Mouse (Mus musculus): ENCODE data around the gene Cdkal1. TPM values are rescaled to one million over a fixed set of nuclear protein-coding genes. Genes with fewer than 3 reads are reported as not detected.

The Cdkal1 gene
- polyA plus RNA-seq, 1 experiment: 5.1 TPM

DNA sequence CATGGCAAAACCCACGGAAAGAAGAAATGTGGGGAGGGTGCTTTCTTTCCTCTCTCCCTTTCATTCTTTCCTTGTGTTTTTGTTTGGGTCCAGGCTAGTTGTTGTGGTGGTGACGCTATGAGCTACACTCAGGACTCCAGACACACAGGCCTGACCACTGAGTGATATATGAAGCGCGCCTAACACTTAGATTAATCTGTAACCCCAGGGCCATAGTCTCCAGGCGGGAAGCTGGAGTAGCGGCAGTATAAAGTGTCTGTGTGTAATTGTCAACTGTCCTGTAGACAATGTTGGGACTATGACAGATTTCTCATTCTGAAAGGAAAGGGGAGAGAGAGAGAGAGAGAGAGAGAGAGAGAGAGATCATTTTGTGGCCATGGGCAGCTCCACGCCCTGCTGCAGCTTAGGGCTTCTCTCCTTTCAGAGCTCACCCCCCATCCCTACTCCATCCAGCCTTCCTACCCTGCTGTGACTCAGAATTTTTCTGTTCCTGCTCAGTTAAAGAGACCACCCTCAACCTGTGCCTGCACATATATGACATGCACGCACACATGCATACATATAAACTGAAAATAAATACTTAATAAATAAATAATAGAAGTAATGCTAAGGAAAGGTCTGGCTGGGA lies 79.8 kb downstream of the Cdkal1 start:
- H3K79me2 ChIP-seq (ENCODE audit: control insufficient read depth, insufficient read depth): no peaks in the 10 kb centered on the region
- no peak for TF ChIP-seq MAX (IDR thresholded peaks at IDR 0.05)
- TF ChIP-seq CEBPB (IDR thresholded peaks at IDR 0.05; ENCODE audit: low read depth): no peak
- TF ChIP-seq MYOG (IDR thresholded peaks at IDR 0.05; ENCODE audit: control insufficient read depth, extremely low read depth, insufficient read length): no peak
- no peak for TF ChIP-seq MYOD1 (IDR thresholded peaks at IDR 0.05; ENCODE audit: control insufficient read depth, insufficient read length, low read depth)
- TF ChIP-seq CTCF (IDR thresholded peaks at IDR 0.05; ENCODE audit: control insufficient read depth, insufficient read depth, insufficient read length): no peak
- no peak for TF ChIP-seq USF1 (IDR thresholded peaks at IDR 0.05; ENCODE audit: low read depth)
- TF ChIP-seq FOSL1 (IDR thresholded peaks at IDR 0.05; ENCODE audit: insufficient read depth, low read length, poor library complexity, severe bottlenecking): no peak
- no peaks in the 10 kb centered on the region for H3K36me3 ChIP-seq (ENCODE audit: control insufficient read depth, insufficient read depth)
- no peak overlapping the region for H3ac ChIP-seq (ENCODE audit: control insufficient read depth, insufficient read length, low read depth)
- no peaks in the 10 kb centered on the region for H3K79me3 ChIP-seq (ENCODE audit: low read depth)
- H3K4me3 ChIP-seq (ENCODE audit: insufficient read depth, poor library complexity, severe bottlenecking): no peak overlapping the region
- no peaks in the 10 kb centered on the region for H3K27me3 ChIP-seq (ENCODE audit: control insufficient read depth, insufficient read depth, insufficient read length)

DNA sequence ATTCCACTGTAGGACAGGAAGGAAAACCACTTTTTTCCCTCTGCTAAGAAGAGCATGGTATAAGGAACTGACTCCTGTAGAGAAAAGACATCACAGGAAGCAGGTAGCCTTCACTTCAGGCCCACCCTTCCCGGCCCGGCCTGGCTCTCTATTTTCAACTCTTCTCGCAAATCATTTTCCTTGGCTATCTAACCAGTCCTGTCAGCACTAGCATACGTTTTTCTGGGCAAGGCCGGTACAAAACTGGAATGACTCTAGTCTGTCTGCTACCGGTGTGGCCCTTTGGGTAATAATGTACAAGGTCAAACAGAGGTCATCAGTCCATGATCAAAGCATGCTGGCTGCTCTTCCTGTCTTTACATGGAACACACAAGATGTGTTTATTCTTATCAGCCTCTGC lies 81.9 kb downstream of the Cdkal1 start:
- Histone ChIP-seq H3ac (ENCODE audit: control insufficient read depth, insufficient read length, low read depth) (no peak overlapping the region), H3K79me2 (ENCODE audit: control insufficient read depth, insufficient read depth) (no peaks in the 10 kb centered on the region), H3K27me3 (ENCODE audit: control insufficient read depth, insufficient read depth, insufficient read length) (no peaks in the 10 kb centered on the region), H3K4me3 (ENCODE audit: insufficient read depth, poor library complexity, severe bottlenecking) (no peak overlapping the region), H3K79me3 (ENCODE audit: low read depth) (no peaks in the 10 kb centered on the region), H3K36me3 (ENCODE audit: control insufficient read depth, insufficient read depth) (no peaks in the 10 kb centered on the region)
- TF ChIP-seq MYOG (IDR thresholded peaks at IDR 0.05; ENCODE audit: control insufficient read depth, extremely low read depth, insufficient read length): no peak
- no peak for TF ChIP-seq CEBPB (IDR thresholded peaks at IDR 0.05; ENCODE audit: low read depth)
- no peak for TF ChIP-seq MYOD1 (IDR thresholded peaks at IDR 0.05; ENCODE audit: control insufficient read depth, insufficient read length, low read depth)
- no peak for TF ChIP-seq MAX (IDR thresholded peaks at IDR 0.05)
- no peak for TF ChIP-seq CTCF (IDR thresholded peaks at IDR 0.05; ENCODE audit: control insufficient read depth, insufficient read depth, insufficient read length)
- no peak for TF ChIP-seq USF1 (IDR thresholded peaks at IDR 0.05; ENCODE audit: low read depth)
- no peak for TF ChIP-seq FOSL1 (IDR thresholded peaks at IDR 0.05; ENCODE audit: insufficient read depth, low read length, poor library complexity, severe bottlenecking)

DNA sequence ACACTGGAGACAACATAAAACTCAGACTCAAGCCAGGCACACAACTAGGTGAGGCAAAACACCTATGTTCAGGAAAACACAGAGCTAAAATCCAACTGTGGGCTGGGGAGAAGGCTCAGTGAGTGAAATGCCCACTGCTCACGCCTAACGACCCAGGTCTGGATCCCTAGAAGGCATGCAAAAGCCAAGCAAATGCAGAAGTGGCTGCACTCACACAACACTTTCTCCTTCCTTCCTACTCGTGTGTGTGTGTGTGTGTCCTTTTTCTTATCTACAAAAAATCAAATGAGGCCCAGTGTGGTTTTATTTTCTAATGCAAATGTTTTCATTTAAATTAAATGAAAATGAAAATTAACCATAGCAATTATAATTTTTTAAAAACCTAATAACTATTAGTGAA lies 82.5 kb downstream of the Cdkal1 start:
- H3K36me3 ChIP-seq (ENCODE audit: control insufficient read depth, insufficient read depth): no peaks in the 10 kb centered on the region
- no peaks in the 10 kb centered on the region for H3K79me3 ChIP-seq (ENCODE audit: low read depth)
- H3K4me3 ChIP-seq (ENCODE audit: insufficient read depth, poor library complexity, severe bottlenecking): no peak overlapping the region
- H3K79me2 ChIP-seq (ENCODE audit: control insufficient read depth, insufficient read depth): no peaks in the 10 kb centered on the region
- no peak overlapping the region for H3ac ChIP-seq (ENCODE audit: control insufficient read depth, insufficient read length, low read depth)
- H3K27me3 ChIP-seq (ENCODE audit: control insufficient read depth, insufficient read depth, insufficient read length): no peaks in the 10 kb centered on the region
- TF ChIP-seq MYOG (IDR thresholded peaks at IDR 0.05; ENCODE audit: control insufficient read depth, extremely low read depth, insufficient read length) (no peak), CTCF (IDR thresholded peaks at IDR 0.05; ENCODE audit: control insufficient read depth, insufficient read depth, insufficient read length) (no peak), USF1 (IDR thresholded peaks at IDR 0.05; ENCODE audit: low read depth) (no peak), FOSL1 (IDR thresholded peaks at IDR 0.05; ENCODE audit: insufficient read depth, low read length, poor library complexity, severe bottlenecking) (no peak), MYOD1 (IDR thresholded peaks at IDR 0.05; ENCODE audit: control insufficient read depth, insufficient read length, low read depth) (no peak), CEBPB (IDR thresholded peaks at IDR 0.05; ENCODE audit: low read depth) (no peak), MAX (IDR thresholded peaks at IDR 0.05) (no peak)

DNA sequence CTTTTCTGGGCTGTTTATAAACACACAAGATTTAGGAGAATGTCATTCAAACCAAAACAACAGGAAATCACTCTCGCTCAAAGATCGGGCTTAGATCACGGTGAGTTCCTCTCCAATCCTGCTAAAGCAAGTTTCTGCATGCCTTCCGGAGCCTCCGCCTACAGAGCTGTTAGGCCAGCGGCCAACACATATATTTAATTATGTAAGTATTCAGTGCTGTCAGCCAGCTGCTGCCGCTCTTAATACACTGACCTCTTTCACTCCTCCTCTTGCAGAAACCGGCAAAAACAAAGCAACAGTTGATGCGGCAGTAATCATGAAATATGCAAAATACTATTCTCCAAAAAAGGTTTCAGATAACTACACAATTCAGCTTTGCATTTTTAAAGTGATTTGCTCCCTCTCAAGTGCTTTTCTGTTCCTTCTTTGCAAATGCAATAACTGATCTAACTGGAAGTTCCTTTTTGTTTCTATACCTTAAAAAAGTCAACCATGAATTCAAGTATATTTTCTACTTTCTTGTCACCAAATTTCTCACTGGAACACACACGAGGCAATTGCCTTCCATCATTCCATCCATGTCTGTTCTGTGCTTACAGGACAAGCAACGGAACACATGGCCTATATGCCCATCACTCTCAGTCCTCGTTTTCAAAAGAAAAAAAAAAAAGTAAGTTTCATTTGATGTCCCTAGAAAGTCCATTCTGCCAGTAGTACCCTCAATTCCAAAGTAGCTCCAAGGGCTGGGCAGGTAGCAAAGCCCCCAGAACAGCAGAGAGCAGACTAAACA lies 85.6 kb downstream of the Cdkal1 start:
- TF ChIP-seq MYOG (IDR thresholded peaks at IDR 0.05; ENCODE audit: control insufficient read depth, extremely low read depth, insufficient read length) (no peak), MYOD1 (IDR thresholded peaks at IDR 0.05; ENCODE audit: control insufficient read depth, insufficient read length, low read depth) (no peak), FOSL1 (IDR thresholded peaks at IDR 0.05; ENCODE audit: insufficient read depth, low read length, poor library complexity, severe bottlenecking) (no peak), CTCF (IDR thresholded peaks at IDR 0.05; ENCODE audit: control insufficient read depth, insufficient read depth, insufficient read length) (no peak), MAX (IDR thresholded peaks at IDR 0.05) (no peak), CEBPB (IDR thresholded peaks at IDR 0.05; ENCODE audit: low read depth) (no peak), USF1 (IDR thresholded peaks at IDR 0.05; ENCODE audit: low read depth) (no peak)
- Histone ChIP-seq H3K36me3 (ENCODE audit: control insufficient read depth, insufficient read depth) (no peaks in the 10 kb centered on the region), H3K79me2 (ENCODE audit: control insufficient read depth, insufficient read depth) (no peaks in the 10 kb centered on the region)

DNA sequence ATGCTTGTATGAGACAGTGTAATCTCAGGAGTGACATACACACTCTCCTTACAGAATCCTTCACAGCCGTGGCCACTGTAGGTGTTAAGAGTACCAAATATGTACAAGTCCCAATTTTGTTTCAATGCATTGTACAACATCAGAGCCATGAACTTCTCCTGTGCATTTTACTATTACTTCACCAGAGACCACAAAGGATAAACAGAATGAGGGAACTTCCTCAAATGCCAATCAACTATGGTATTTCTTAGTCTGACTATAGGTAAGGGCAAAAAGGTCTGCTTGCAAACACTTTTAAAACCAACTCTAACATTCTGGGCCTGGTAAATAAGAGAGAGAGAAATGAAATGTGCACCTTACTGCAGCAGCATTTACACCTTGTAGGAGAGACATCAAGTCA lies 87.4 kb downstream of the Cdkal1 start:
- no peaks in the 10 kb centered on the region for H3K79me3 ChIP-seq (ENCODE audit: low read depth)
- no peak overlapping the region for H3K4me3 ChIP-seq (ENCODE audit: insufficient read depth, poor library complexity, severe bottlenecking)
- no peaks in the 10 kb centered on the region for H3K27me3 ChIP-seq (ENCODE audit: control insufficient read depth, insufficient read depth, insufficient read length)
- H3ac ChIP-seq (ENCODE audit: control insufficient read depth, insufficient read length, low read depth): no peak overlapping the region
- H3K79me2 ChIP-seq (ENCODE audit: control insufficient read depth, insufficient read depth): no peaks in the 10 kb centered on the region
- TF ChIP-seq MYOG (IDR thresholded peaks at IDR 0.05; ENCODE audit: control insufficient read depth, extremely low read depth, insufficient read length) (no peak), USF1 (IDR thresholded peaks at IDR 0.05; ENCODE audit: low read depth) (no peak), CEBPB (IDR thresholded peaks at IDR 0.05; ENCODE audit: low read depth) (no peak), FOSL1 (IDR thresholded peaks at IDR 0.05; ENCODE audit: insufficient read depth, low read length, poor library complexity, severe bottlenecking) (no peak), MAX (IDR thresholded peaks at IDR 0.05) (no peak), CTCF (IDR thresholded peaks at IDR 0.05; ENCODE audit: control insufficient read depth, insufficient read depth, insufficient read length) (no peak), MYOD1 (IDR thresholded peaks at IDR 0.05; ENCODE audit: control insufficient read depth, insufficient read length, low read depth) (no peak)
- no peaks in the 10 kb centered on the region for H3K36me3 ChIP-seq (ENCODE audit: control insufficient read depth, insufficient read depth)

More for the DNA sequence above, 85.6 kb downstream of the Cdkal1 start:
- Histone ChIP-seq H3K4me3 (ENCODE audit: insufficient read depth, poor library complexity, severe bottlenecking) (no peak overlapping the region), H3ac (ENCODE audit: control insufficient read depth, insufficient read length, low read depth) (no peak overlapping the region), H3K27me3 (ENCODE audit: control insufficient read depth, insufficient read depth, insufficient read length) (no peaks in the 10 kb centered on the region), H3K79me3 (ENCODE audit: low read depth) (no peaks in the 10 kb centered on the region)
